Mouse (Mus musculus): ENCODE data around the gene Pdlim4.

Gene Pdlim4

GRCm38 (mm10) chr11:54068520-54069371 is at the start of gene Pdlim4:
Pdlim4 (minus strand) TSS chr11:54069014.
- no peak for DNase-seq (ENCODE audit: low spot score in 2 of 2)

GRCm38 (mm10) chr11:54117096-54117495 is 48.3 kb upstream of the Pdlim4 start:
- no peak for DNase-seq (ENCODE audit: low spot score in 2 of 2)

DNA sequence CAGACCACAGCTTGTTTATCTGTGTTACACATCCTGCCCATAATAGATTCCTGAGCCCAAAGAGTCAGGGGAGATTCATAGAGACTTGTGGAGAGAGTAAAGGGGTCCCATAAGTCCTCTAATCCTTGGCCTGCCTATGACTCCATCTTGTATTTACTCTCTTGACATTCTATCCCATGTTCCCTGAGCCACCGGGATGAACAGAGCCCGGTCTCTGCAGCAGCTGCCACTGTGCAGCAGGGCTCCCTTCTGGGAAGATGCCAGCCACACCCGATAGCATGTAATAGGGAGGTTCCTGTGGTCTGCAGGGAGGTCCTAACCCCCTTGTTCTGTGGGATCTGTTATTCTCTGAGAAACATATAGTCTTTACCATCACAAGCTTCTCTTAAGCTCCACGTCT is 47.6 kb upstream of the Pdlim4 start:
- no peak for DNase-seq (ENCODE audit: low spot score in 2 of 2)

- no peak for DNase-seq (ENCODE audit: low spot score in 2 of 2)
Observed at GRCm38 (mm10) chr11:54115911-54116310, 47.1 kb upstream of the Pdlim4 start.

DNA sequence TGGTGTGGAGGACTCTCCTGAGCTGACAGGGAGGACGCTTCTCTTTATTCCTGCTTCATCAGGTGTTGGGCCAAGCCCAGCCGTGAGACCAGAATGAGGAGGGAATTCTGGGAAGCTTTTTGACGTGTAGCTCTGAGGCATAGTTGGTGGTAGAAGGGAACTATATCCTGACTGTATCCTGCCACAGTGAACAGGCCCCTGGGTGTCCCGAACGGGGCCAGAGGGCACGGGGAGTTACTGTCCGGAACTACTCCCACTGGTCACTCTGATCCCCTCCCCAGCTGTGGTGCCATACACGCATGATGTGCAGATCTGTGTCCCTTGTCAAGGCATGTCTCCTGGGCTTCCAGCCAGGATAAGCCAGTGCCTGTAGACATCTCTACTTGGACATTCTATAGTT is 46.5 kb upstream of the Pdlim4 start:
- DNase-seq (ENCODE audit: low spot score in 2 of 2) = no peak

DNA sequence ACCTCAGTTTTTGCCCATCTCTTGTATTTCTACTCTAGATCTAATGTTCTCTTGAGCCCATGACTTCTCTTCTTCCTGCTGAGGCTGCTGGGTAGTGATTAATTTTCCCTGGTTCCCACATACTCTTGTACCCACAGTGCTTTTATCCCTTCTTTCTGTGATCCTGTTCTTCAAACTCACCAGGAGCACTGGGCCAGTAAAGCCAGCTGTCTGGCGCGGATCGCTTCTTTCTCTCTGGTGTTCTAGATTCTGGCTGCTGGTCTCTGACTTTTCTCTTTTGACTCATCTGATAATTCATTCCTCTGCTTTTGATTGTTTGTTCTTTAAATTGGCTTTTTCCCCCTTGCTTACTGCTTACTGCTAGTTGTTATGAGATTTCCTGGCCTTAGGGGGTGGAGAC is 45.9 kb upstream of the Pdlim4 start:
- DNase-seq (ENCODE audit: low spot score in 2 of 2) = no peak

GRCm38 (mm10) chr11:54113352-54113751 is 44.5 kb upstream of the Pdlim4 start:
- no peak for DNase-seq (ENCODE audit: low spot score in 2 of 2)

DNA sequence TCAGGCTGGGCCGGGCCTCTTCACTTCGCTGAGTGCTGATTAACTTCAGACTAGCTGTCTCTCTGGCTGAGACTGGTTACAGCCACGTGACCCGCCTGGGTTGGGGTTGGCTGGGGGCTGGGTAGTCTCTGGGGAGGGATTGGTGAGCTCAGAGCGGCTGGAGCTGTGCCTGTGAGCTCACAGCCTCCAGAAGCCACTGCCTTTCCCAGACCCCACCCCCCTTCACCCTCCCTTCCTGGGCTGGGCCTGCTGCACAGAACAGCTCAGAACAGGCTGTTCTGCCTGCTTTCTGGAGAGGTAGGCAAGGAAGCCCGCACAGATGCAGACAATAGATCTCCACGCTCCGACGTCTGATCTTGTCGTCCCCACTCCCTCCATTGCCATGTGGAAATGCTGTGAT is 44.1 kb upstream of the Pdlim4 start:
- DNase-seq (ENCODE audit: low spot score in 2 of 2) = peak in 1 of 2 experiments; percentile 47

DNA sequence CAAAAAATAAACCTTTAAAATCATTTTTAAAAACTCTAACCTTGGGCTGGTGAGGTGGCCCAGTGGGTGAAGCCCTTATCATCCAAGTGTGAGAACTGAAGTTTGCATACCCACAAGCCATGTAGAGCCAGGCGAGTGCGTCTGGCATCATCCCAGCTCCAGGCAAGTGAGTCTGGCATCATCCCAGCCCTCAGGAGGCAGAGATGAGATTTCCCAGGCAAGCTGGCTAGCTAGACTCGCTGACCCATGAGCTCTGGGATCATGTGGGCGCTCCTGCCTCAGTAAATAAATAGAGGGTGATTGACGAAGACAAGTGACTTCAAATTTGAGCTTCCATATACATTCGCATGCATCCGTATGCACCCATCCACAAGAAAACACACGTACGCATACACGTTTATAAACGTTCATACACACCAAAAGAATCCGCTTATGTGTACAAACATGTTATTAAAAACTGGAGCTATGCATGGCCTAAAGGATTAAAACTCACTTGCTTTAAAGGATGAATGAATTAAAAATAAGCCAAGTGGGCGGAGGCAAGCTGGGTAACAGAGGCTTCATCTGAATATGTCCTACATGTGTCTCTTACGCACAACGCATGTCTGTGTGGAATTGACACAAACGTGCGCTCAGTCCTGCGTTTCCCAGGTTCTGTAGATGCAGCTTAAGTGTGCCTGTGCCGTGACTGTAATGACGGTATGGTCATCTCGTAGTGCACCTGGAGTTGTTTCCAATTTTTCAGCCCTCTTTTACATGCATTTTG is 43.3 kb upstream of the Pdlim4 start:
- no peak for DNase-seq (ENCODE audit: low spot score in 2 of 2)

GRCm38 (mm10) chr11:54111291-54111690 is 42.5 kb upstream of the Pdlim4 start:
- DNase-seq (ENCODE audit: low spot score in 2 of 2) = no peak

- DNase-seq (ENCODE audit: low spot score in 2 of 2) = no peak
Observed at GRCm38 (mm10) chr11:54108894-54109293, 40.1 kb upstream of the Pdlim4 start.

GRCm38 (mm10) chr11:54108131-54108530 is 39.3 kb upstream of the Pdlim4 start:
- DNase-seq (ENCODE audit: low spot score in 2 of 2) = no peak

DNA sequence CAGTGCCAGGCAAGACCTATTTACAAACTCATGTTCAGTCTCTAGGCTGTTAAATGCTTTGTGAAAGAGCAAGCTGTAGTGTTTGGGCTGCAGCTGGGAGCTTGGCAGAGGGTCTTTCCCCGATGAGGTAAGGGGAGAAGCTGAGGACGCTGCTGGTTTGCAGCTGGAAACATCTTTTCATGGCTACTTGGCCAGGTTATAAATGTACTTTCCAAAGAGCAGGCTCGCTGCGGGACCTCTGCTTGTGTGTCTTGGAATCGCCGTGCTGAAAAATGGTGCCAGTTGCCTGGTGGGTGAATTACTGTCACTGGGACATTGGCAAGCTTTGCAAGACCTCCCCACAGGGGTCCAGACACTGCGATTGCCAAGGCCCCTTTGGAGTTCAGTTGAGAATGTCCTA is 38.4 kb upstream of the Pdlim4 start:
- DNase-seq (ENCODE audit: low spot score in 2 of 2) = no peak

DNA sequence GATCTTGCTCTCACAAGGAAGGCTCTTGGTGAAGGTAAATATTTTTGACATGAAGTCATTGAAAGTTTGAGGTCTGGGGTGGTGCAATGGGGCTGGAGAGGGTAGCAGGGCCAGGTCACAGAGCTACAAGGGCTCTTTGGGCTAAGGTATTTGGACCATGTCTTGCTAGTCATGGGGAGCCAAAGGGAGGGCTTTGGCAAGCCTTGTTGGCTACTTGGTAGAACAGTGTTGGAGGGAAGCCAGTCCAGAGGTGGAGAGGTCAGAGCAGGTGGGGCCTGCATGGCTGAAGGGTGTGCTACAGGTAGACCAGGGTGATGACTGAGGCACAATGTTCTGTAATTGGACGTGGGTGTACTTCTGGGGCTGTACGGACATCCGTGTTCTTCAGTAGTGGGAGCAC is 37.9 kb upstream of the Pdlim4 start:
- no peak for DNase-seq (ENCODE audit: low spot score in 2 of 2)

DNA sequence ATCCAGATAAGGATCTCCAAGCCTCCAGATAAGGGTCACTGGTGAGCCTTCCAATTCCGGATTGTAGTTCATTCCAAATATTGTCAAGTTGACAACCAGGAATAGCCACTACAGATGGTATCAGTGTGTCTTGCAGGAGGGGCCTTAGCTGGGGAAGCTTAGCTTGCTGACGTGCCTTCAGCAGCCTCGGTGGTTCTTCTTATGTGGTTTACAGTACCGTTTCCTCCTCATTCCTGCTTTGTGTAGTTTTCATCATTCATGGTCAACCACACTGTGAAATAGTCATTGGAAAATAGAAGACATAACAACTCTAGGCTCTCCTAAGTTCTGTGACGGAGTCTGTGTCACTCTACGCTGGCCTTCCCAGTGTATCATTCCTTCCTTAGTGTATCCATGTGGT is 36.2 kb upstream of the Pdlim4 start:
- no peak for DNase-seq (ENCODE audit: low spot score in 2 of 2)

- DNase-seq (ENCODE audit: low spot score in 2 of 2) = no peak
Observed at GRCm38 (mm10) chr11:54102706-54103449, 34.1 kb upstream of the Pdlim4 start.

DNA sequence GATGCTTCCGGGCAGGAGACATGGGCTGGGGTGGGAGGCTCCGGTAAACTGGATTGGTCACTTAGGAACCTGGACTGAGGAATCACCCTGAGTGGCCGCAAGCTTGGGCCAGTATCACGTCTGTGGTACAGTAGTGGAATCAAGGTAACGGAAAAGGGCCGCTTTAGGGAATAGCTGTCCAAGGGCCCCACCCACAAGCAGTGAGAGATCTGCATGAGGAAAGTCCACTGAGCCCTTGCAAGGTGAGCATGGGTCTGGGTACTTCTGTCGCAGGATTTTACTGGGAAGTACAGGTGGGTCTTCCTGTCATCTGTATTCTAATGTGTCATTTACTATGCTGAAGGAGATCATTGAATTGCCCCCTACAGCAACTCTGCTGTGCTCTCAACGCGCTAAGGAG is 32.9 kb upstream of the Pdlim4 start:
- no peak for DNase-seq (ENCODE audit: low spot score in 2 of 2)

DNA sequence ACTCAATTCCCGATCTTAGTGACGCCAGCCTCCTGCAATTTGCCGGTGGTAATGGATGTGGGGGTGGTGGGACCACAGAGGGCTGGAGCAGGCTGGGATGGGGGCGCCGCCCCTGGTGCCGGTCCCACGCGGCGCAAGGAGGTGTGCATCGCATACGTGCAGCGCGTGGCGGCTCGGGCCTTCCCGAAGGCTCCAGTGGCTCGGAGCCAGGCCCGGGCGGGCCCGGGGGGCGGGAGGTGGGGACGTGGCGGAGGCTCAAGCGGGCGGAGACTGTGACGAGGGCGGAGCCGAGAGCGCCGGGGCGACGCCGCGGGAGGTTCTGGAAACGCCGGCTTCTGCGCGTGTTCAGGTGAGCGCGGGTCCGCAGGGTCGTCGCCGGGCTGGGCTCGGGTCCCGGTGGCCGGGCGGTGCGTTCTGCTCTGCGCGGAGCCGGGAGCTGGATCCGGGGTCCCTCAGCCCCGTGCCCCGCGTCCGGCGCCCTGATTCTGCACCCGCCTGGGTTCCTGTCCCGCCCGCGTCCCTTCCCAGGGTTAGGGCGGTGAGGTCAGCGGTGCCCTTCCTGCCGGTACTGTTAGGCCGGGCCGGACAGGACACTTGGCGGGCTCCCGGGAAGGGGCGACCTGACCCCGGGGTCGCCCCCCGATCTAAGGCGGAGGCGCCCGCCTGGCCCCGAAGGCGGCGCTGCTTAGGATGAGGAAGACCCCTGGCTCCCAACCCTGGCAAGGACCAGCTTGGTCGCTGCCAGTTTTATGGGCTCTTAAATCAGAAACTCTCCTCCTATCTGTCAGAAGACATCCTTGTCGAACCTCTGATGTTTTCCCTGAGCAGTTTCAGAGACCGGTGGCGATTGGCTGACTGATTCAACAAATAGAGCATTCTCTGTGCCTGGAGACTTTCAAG is 32.1 kb upstream of the Pdlim4 start:
- peak in 1 of 2 experiments; percentile 34 for DNase-seq (ENCODE audit: low spot score in 2 of 2)

DNA sequence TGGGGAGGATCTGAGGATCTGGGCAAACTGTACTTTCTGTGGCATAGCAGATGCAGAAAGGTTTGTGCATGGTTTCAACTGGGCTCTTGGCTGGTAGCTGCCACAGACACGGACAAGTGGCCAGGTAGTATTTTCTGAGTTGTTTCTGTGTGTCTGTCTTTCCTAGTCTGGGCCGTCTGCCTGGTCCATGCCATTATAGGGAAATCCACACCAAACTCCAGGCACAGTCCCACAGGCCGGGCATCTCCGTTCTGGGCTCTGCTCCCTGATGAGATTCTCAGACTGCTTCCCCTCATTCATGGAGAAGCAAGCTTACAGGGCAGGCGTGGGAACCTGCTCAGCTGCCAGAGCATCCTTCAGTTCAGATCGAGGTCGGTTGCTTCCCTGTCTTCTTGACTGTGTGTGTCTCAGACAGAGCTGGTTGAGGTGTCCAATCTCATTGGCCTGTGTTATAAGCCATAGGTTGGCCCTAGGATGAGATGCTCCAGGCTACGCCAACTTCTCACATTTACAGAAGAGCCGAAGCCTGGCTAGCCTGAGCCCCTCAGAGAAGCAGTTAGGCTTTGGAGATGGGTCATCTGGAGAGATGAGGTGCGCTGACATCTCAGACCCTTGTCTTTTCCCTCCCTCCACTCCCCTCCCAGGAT is 31.4 kb upstream of the Pdlim4 start, which contains the start of gene P4ha2:
P4ha2 (plus strand) TSS at position 51 of the 647 bp plus-strand sequence.
- DNase-seq (ENCODE audit: low spot score in 2 of 2) = no peak

GRCm38 (mm10) chr11:54093000-54093399 is 24.2 kb upstream of the Pdlim4 start:
- peak in 1 of 2 experiments; percentile 32 for DNase-seq (ENCODE audit: low spot score in 2 of 2)

DNA sequence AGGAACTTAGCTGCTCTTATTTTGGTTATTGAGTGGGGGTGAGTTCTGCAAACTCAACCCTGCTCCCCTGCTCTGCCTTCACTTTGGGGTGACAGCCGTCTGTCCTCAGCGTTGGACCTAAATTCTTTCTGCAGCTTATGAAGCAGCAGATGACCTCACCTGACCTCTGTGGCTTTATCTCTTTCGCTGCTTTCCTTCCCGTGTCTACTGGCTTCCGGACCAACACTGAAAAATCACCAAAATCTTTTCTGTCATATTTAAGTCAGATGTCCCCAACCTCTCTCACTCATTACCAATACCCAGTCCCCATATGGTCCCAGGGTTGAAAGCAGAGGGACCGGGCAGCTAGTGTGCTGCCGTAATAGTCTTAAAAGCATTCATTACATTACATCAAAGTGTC is 23.4 kb upstream of the Pdlim4 start:
- no peak for DNase-seq (ENCODE audit: low spot score in 2 of 2)

Measured in spleen, postnatal 10 days (tissue).